Mouse (Mus musculus): ENCODE measurements around the gene Vmn1r204. TPM values are rescaled to one million over a fixed set of nuclear protein-coding genes. Genes with fewer than 3 reads are reported as not detected.
"Not testable (repeated sequence)": the region's sequence is repeated elsewhere in the genome, so short reads cannot be mapped to it uniquely, and the experiment has no call there.

Gene Vmn1r204
- total RNA-seq (2014; rRNA removed; ENCODE audit: low replicate concordance): not detected in 2 replicates
- not detected in 2 replicates for polyA plus RNA-seq (2015; fragmentation: Nextera tagmentation; extraction: Ambion mirVana)

DNA sequence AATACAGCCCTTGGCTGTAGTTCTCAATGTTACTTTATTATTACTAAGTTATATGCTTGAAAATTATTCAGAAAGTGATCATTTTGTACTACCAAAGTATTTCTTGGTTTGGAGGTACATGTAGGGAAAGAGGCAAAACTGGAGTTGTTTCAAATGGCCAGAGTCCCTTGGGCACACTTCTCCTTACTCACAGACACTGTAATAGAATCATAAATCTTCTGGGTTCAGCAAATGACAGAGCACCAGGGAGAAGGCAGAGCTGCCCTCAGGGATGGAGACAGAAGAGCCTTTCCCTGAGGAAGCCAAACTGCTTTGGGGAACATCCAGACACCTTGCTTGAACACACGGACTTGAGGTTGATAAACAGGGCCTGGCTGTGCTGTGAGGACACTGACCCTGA lies at the start of gene Vmn1r204:
Gene Vmn1r204 (plus strand): TSS at position 301 of the 400 bp plus-strand sequence.
- H3K4me3 ChIP-seq (ENCODE audit: low read depth, low read length); H3K9me3 ChIP-seq (replicated peaks; ENCODE audit: control insufficient read depth, low read length); H3K9ac ChIP-seq (replicated peaks; ENCODE audit: low read depth, low read length); ATAC-seq (ENCODE audit: insufficient read depth, low read depth); DNase-seq (ENCODE audit: low spot score); H3K27me3 ChIP-seq (ENCODE audit: control insufficient read depth, insufficient read depth, low read length); H3K27ac ChIP-seq (ENCODE audit: low read depth); H3K36me3 ChIP-seq (replicated peaks; ENCODE audit: control insufficient read depth, insufficient read depth, low read length); H3K4me2 ChIP-seq (ENCODE audit: low read depth, low read length); H3K4me1 ChIP-seq (ENCODE audit: control insufficient read depth, insufficient read depth): not testable (repeated sequence)
- 46% methylated on average over 1 of the region's 1 CpGs for WGBS

DNA sequence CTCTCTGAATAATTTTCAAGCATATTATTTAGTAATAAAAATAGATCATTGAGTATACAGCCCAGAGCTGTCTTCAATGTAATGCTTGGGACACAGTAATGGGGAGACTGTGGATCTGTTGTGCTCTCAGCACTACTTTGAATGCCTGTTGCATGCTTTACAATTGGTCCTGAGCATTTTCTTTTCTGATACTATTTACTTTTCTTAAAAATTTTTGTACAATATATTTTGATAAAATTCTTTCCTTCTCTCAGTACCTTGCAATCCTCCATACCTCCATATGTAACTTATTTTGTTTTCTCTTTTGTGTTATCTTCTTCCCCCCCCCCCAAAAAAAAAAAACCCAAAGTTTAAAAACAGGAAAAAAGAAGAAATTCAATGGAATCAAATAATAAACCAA lies 47.7 kb upstream of the Vmn1r204 start, which contains the start of gene Vmn1r202:
Gene Vmn1r202 (minus strand): TSS at position 101 of the 400 bp plus-strand sequence.
- H3K36me3 ChIP-seq (replicated peaks; ENCODE audit: control insufficient read depth, insufficient read depth, low read length): no peaks in the 10 kb centered on the region
- TF ChIP-seq EP300 (IDR thresholded peaks at IDR 0.05; ENCODE audit: low read depth) (no peak), CTCF (IDR thresholded peaks at IDR 0.05; ENCODE audit: low read depth) (no peak)
- no peaks in the 10 kb centered on the region for H3K4me1 ChIP-seq (ENCODE audit: control insufficient read depth, insufficient read depth)
- no peaks in the 10 kb centered on the region for H3K27me3 ChIP-seq (ENCODE audit: control insufficient read depth, insufficient read depth, low read length)
- H3K27ac ChIP-seq (ENCODE audit: low read depth): no peak within 1 kb of the TSS
- H3K4me2 ChIP-seq (ENCODE audit: low read depth, low read length): no peak within 1 kb of the TSS
- DNase-seq (ENCODE audit: low spot score) (no peak), ATAC-seq (ENCODE audit: insufficient read depth, low read depth) (no peak)
- no peak within 1 kb of the TSS for H3K4me3 ChIP-seq (ENCODE audit: low read depth, low read length)
- H3K9ac ChIP-seq (replicated peaks; ENCODE audit: low read depth, low read length): no peak within 1 kb of the TSS
- H3K9me3 ChIP-seq (replicated peaks; ENCODE audit: control insufficient read depth, low read length): no peaks in the 10 kb centered on the region

GRCm38 (mm10) chr13:22517814-22518213 lies 35.2 kb upstream of the Vmn1r204 start, which contains the start of gene Vmn1r203:
TSS of gene Vmn1r203 (plus strand) at chr13:22518114.
- no peaks in the 10 kb centered on the region for H3K36me3 ChIP-seq (replicated peaks; ENCODE audit: control insufficient read depth, insufficient read depth, low read length)
- no peaks in the 10 kb centered on the region for H3K27me3 ChIP-seq (ENCODE audit: control insufficient read depth, insufficient read depth, low read length)
- no peak for ATAC-seq (ENCODE audit: insufficient read depth, low read depth)
- H3K4me3 ChIP-seq (ENCODE audit: low read depth, low read length): no peak within 1 kb of the TSS
- H3K4me1 ChIP-seq (ENCODE audit: control insufficient read depth, insufficient read depth): no peaks in the 10 kb centered on the region
- no peak for TF ChIP-seq CTCF (IDR thresholded peaks at IDR 0.05; ENCODE audit: low read depth)
- TF ChIP-seq EP300 (IDR thresholded peaks at IDR 0.05; ENCODE audit: low read depth): no peak
- DNase-seq (ENCODE audit: low spot score): no peak
- H3K4me2 ChIP-seq (ENCODE audit: low read depth, low read length): no peak within 1 kb of the TSS
- no peak within 1 kb of the TSS for H3K27ac ChIP-seq (ENCODE audit: low read depth)
- H3K9ac ChIP-seq (replicated peaks; ENCODE audit: low read depth, low read length): no peak within 1 kb of the TSS
- H3K9me3 ChIP-seq (replicated peaks; ENCODE audit: control insufficient read depth, low read length): no peaks in the 10 kb centered on the region

DNA sequence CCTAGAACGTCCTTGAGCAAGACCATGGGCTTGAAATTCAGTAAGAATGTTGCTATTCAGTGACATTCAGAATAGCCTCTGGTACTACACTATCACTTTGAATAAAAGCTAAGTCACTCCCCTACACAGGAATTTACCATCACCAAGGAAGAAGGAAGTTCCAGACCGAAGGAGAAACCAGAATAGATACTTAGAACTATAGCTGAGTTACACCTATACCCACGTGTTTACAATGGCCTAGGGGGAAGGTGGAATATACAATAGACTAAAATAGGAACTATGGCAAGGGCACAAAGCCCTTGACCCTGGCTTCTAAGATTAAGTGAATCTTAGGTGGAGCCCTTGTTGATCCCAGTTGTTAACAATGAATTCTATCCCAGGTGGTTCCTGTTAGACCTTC lies 21.9 kb downstream of the Vmn1r204 start:
- H3K36me3 ChIP-seq (replicated peaks; ENCODE audit: control insufficient read depth, insufficient read depth, low read length); H3K27ac ChIP-seq (ENCODE audit: low read depth); H3K4me1 ChIP-seq (ENCODE audit: control insufficient read depth, insufficient read depth); H3K4me2 ChIP-seq (ENCODE audit: low read depth, low read length); H3K4me3 ChIP-seq (ENCODE audit: low read depth, low read length); H3K27me3 ChIP-seq (ENCODE audit: control insufficient read depth, insufficient read depth, low read length); H3K9ac ChIP-seq (replicated peaks; ENCODE audit: low read depth, low read length); DNase-seq (ENCODE audit: low spot score); ATAC-seq (ENCODE audit: insufficient read depth, low read depth); H3K9me3 ChIP-seq (replicated peaks; ENCODE audit: control insufficient read depth, low read length): not testable (repeated sequence)
- 67% methylated on average over 3 of the region's 3 CpGs for WGBS

GRCm38 (mm10) chr13:22583336-22583735 lies 30.3 kb downstream of the Vmn1r204 start:
- H3K27ac ChIP-seq (ENCODE audit: low read depth); H3K4me2 ChIP-seq (ENCODE audit: low read depth, low read length); DNase-seq (ENCODE audit: low spot score); H3K4me1 ChIP-seq (ENCODE audit: control insufficient read depth, insufficient read depth); H3K9ac ChIP-seq (replicated peaks; ENCODE audit: low read depth, low read length); H3K4me3 ChIP-seq (ENCODE audit: low read depth, low read length); H3K27me3 ChIP-seq (ENCODE audit: control insufficient read depth, insufficient read depth, low read length); ATAC-seq (ENCODE audit: insufficient read depth, low read depth); H3K9me3 ChIP-seq (replicated peaks; ENCODE audit: control insufficient read depth, low read length); H3K36me3 ChIP-seq (replicated peaks; ENCODE audit: control insufficient read depth, insufficient read depth, low read length): not testable (repeated sequence)
- WGBS: 59% methylated on average over 14 of the region's 14 CpGs

- Histone ChIP-seq H3K9ac (replicated peaks; ENCODE audit: low read depth, low read length) (no peak within 1 kb of the TSS), H3K9me3 (replicated peaks; ENCODE audit: control insufficient read depth, low read length) (peaks cover 4% of the 10 kb centered on the region; the same call in 1 of the 2 replicates), H3K4me2 (ENCODE audit: low read depth, low read length) (no peak within 1 kb of the TSS), H3K4me1 (ENCODE audit: control insufficient read depth, insufficient read depth) (no peaks in the 10 kb centered on the region), H3K27ac (ENCODE audit: low read depth) (no peak within 1 kb of the TSS), H3K27me3 (ENCODE audit: control insufficient read depth, insufficient read depth, low read length) (no peaks in the 10 kb centered on the region), H3K36me3 (replicated peaks; ENCODE audit: control insufficient read depth, insufficient read depth, low read length) (no peaks in the 10 kb centered on the region), H3K4me3 (ENCODE audit: low read depth, low read length) (no peak within 1 kb of the TSS)
- ATAC-seq (ENCODE audit: insufficient read depth, low read depth): no peak
- 76% methylated on average over 3 of the region's 3 CpGs for WGBS
- DNase-seq (ENCODE audit: low spot score): no peak
- TF ChIP-seq EP300 (IDR thresholded peaks at IDR 0.05; ENCODE audit: low read depth): no peak
- no peak for TF ChIP-seq CTCF (IDR thresholded peaks at IDR 0.05; ENCODE audit: low read depth)
These were observed 39.9 kb downstream of the Vmn1r204 start, which contains the start of gene Vmn1r205 for GRCm38 (mm10) chr13:22592900-22593299. TSS of gene Vmn1r205 (minus strand) at chr13:22593000.

Other genes starting within 250 kb of the Vmn1r204 start
- not detected in 2 replicates for gene Vmn1r197, start 228.6 kb upstream of the Vmn1r204 start, total RNA-seq (2014; rRNA removed; ENCODE audit: low replicate concordance)
- gene Vmn1r197, start 228.6 kb upstream of the Vmn1r204 start, polyA plus RNA-seq (2015; fragmentation: Nextera tagmentation; extraction: Ambion mirVana): not detected in 2 replicates
- not detected in 2 replicates for gene Vmn1r198, start 202.8 kb upstream of the Vmn1r204 start, total RNA-seq (2014; rRNA removed; ENCODE audit: low replicate concordance)
- gene Vmn1r198, start 202.8 kb upstream of the Vmn1r204 start, polyA plus RNA-seq (2015; fragmentation: Nextera tagmentation; extraction: Ambion mirVana): not detected in 2 replicates
- not detected in 2 replicates for gene Vmn1r199, start 173.4 kb upstream of the Vmn1r204 start, total RNA-seq (2014; rRNA removed; ENCODE audit: low replicate concordance)
- gene Vmn1r199, start 173.4 kb upstream of the Vmn1r204 start, polyA plus RNA-seq (2015; fragmentation: Nextera tagmentation; extraction: Ambion mirVana): not detected in 2 replicates
- not detected in 2 replicates for gene Vmn1r200, start 162.8 kb upstream of the Vmn1r204 start, total RNA-seq (2014; rRNA removed; ENCODE audit: low replicate concordance)
- gene Vmn1r200, start 162.8 kb upstream of the Vmn1r204 start, polyA plus RNA-seq (2015; fragmentation: Nextera tagmentation; extraction: Ambion mirVana): not detected in 2 replicates
- not detected in 2 replicates for gene Vmn1r201, start 81.3 kb upstream of the Vmn1r204 start, total RNA-seq (2014; rRNA removed; ENCODE audit: low replicate concordance)
- gene Vmn1r201, start 81.3 kb upstream of the Vmn1r204 start, polyA plus RNA-seq (2015; fragmentation: Nextera tagmentation; extraction: Ambion mirVana): not detected in 2 replicates
- not detected in 2 replicates for gene Vmn1r202, start 47.8 kb upstream of the Vmn1r204 start, total RNA-seq (2014; rRNA removed; ENCODE audit: low replicate concordance)
- gene Vmn1r202, start 47.8 kb upstream of the Vmn1r204 start, polyA plus RNA-seq (2015; fragmentation: Nextera tagmentation; extraction: Ambion mirVana): not detected in 2 replicates
- gene Vmn1r203, start 35.1 kb upstream of the Vmn1r204 start, total RNA-seq (2014; rRNA removed; ENCODE audit: low replicate concordance): not detected in 2 replicates
- not detected in 2 replicates for gene Vmn1r203, start 35.1 kb upstream of the Vmn1r204 start, polyA plus RNA-seq (2015; fragmentation: Nextera tagmentation; extraction: Ambion mirVana)
- gene Vmn1r205, start 39.8 kb downstream of the Vmn1r204 start, total RNA-seq (2014; rRNA removed; ENCODE audit: low replicate concordance): not detected in 2 replicates
- gene Vmn1r205, start 39.8 kb downstream of the Vmn1r204 start, polyA plus RNA-seq (2015; fragmentation: Nextera tagmentation; extraction: Ambion mirVana): not detected in 2 replicates
- not detected in 2 replicates for gene Vmn1r206, start 71.1 kb downstream of the Vmn1r204 start, total RNA-seq (2014; rRNA removed; ENCODE audit: low replicate concordance)
- gene Vmn1r206, start 71.1 kb downstream of the Vmn1r204 start, polyA plus RNA-seq (2015; fragmentation: Nextera tagmentation; extraction: Ambion mirVana): not detected in 2 replicates
- gene Vmn1r207-ps, start 176.4 kb downstream of the Vmn1r204 start, total RNA-seq (2014; rRNA removed; ENCODE audit: low replicate concordance): not detected in 2 replicates
- not detected in 2 replicates for gene Vmn1r207-ps, start 176.4 kb downstream of the Vmn1r204 start, polyA plus RNA-seq (2015; fragmentation: Nextera tagmentation; extraction: Ambion mirVana)
- gene Vmn1r208, start 224.2 kb downstream of the Vmn1r204 start, total RNA-seq (2014; rRNA removed; ENCODE audit: low replicate concordance): not detected in 2 replicates
- not detected in 2 replicates for gene Vmn1r208, start 224.2 kb downstream of the Vmn1r204 start, polyA plus RNA-seq (2015; fragmentation: Nextera tagmentation; extraction: Ambion mirVana)

Measured in heart, postnatal 0 days (tissue).